Mouse (Mus musculus) liver, adult 2 months (tissue): ENCODE data around the gene Dock11. TPM values are rescaled to one million over a fixed set of nuclear protein-coding genes. Genes with fewer than 3 reads are reported as not detected.

Experiments used
- DNase-seq: peaks from one replicate; pipeline ENCODE4 v3.0.0-alpha.2; 2011; ENCODE audit warnings: low read depth, low spot score; ENCODE audit errors: extremely low read depth
- H3K27ac ChIP-seq: fragments of 200-500 bp; replicated peaks from 2 replicates; pipeline ENCODE4 v1.5.1; 2012; ENCODE audit warnings: low read depth, mild to moderate bottlenecking, control low read depth, inconsistent platforms, low read length; ENCODE audit not compliant: insufficient read depth
- H3K27me3 ChIP-seq: fragments of 200-500 bp; 2 replicates; pipeline ENCODE4 v1.6.1; 2012; ENCODE audit warnings: mild to moderate bottlenecking, moderate library complexity, low read length, inconsistent platforms; ENCODE audit not compliant: control insufficient read depth, insufficient read depth
- H3K36me3 ChIP-seq: fragments of 200-500 bp; 2 replicates; pipeline ENCODE4 v1.6.1; 2012; ENCODE audit warnings: low read length, inconsistent platforms; ENCODE audit not compliant: control insufficient read depth, insufficient read depth
- H3K4me1 ChIP-seq: fragments of 200-500 bp; 2 replicates; pipeline ENCODE4 v1.6.1; 2011; ENCODE audit warnings: low read length; ENCODE audit not compliant: control insufficient read depth, insufficient read depth
- H3K4me3 ChIP-seq: fragments of 200-500 bp; 2 replicates; pipeline ENCODE4 v1.5.1; 2011; ENCODE audit warnings: low read depth, mild to moderate bottlenecking, control low read depth, low read length, moderate library complexity; ENCODE audit not compliant: insufficient read depth
- H3K79me2 ChIP-seq: fragments of 200-500 bp; 2 replicates; pipeline ENCODE4 v1.6.1; 2012; ENCODE audit warnings: inconsistent platforms, mild to moderate bottlenecking, low read length, moderate library complexity; ENCODE audit not compliant: control insufficient read depth, insufficient read depth
- H3K9ac ChIP-seq: fragments of 200-500 bp; 2 replicates; pipeline ENCODE4 v1.6.1; 2012; ENCODE audit warnings: low read depth, mild to moderate bottlenecking, control low read depth, inconsistent platforms, low read length
- CTCF ChIP-seq: fragments of 200-500 bp; IDR thresholded peaks from 2 replicates; pipeline ENCODE4 v1.5.1; 2011; ENCODE audit warnings: low read depth, low read length, control low read depth
- POLR2A ChIP-seq: fragments of 200-500 bp; IDR thresholded peaks from 2 replicates; pipeline ENCODE4 v1.6.1; 2011; ENCODE audit warnings: low read length, control low read depth; ENCODE audit not compliant: insufficient read depth; ENCODE audit errors: extremely low read depth
- WGBS: fragments of 180-500 bp; shearing (Covaris S2); methylation state at CpG from one replicate; pipeline ENCODE4 v1.1.7; 2018; 5-methylcytosine and 5-hydroxymethylcytosine counted together
- polyA plus RNA-seq: library from polyadenylated mRNA; depleted of rRNA; stranded (reverse); fragments of >200 nt; gene quantifications from 2 replicates; pipeline ENCODE4 v1.2.3, GENCODE M21; 2012
- total RNA-seq: library from RNA; depleted of rRNA; stranded (reverse); fragments of >200 nt; gene quantifications from 2 replicates; pipeline ENCODE4 v1.2.3, GENCODE M21; 2014

Dock11 gene
- total and polyA plus RNA-seq, 2 experiments: 0.18 to 1.8 TPM

DNA sequence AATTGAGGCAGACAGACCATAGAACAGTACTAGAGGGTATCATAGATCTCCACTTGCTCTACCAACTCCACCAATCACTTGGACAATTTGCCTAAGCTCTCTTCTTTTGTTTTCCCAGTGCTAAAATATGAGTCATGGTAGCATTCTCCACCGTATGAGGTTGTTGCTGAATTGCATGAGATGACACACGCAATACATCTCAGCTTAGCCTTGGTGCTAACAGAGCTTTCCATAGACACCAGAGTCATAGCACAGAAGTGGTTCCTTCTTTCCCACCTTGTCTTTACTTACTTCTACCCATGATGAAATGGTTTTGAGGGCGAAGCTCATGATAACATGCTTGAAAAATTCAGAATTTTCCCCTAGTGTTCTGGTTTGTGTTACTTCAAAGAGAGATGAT lies 33.3 kb downstream of the Dock11 start:
- no peaks in the 10 kb centered on the region for H3K27me3 ChIP-seq
- no peak overlapping the region for H3K4me3 ChIP-seq
- no peak overlapping the region for H3K27ac ChIP-seq
- no peaks in the 10 kb centered on the region for H3K4me1 ChIP-seq
- H3K79me2 ChIP-seq: no peaks in the 10 kb centered on the region
- DNase-seq: no peak
- no peaks in the 10 kb centered on the region for H3K36me3 ChIP-seq
- TF ChIP-seq CTCF: no peak
- no peak overlapping the region for H3K9ac ChIP-seq
- WGBS: 78% methylated on average over 3 of the region's 3 CpGs

DNA sequence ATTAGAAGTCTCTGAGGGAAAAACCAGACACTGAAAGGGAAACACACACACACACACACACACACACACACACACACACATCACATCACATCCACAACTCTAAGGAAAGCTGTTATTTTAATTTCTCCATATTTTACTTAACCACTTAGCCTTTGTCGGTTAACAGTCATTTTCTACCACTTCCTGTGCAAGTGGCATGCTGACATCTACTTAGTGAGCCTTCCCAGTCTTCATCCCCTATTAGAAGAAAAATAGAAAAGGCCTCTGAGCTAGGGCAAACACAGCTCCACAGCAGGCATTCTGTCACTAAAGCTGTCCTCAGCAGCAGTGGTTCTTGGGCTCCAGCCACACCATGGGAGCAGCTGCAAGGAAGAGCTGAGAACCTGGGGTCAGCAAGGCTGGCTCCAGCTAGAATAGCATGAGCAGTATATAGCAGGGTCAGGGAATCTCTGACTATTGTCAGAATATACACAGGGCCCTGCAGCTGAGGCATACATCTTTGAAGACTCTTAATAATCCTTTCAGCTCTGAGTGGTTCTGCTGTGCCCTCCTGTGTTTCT lies 36.2 kb downstream of the Dock11 start:
- Histone ChIP-seq H3K27ac (no peak overlapping the region), H3K36me3 (no peaks in the 10 kb centered on the region), H3K4me3 (no peak overlapping the region), H3K27me3 (no peaks in the 10 kb centered on the region), H3K4me1 (no peaks in the 10 kb centered on the region), H3K79me2 (no peaks in the 10 kb centered on the region), H3K9ac (no peak overlapping the region)
- no peak for DNase-seq
- TF ChIP-seq POLR2A (no peak), CTCF (no peak)
- 93% methylated on average over 1 of the region's 1 CpGs for WGBS

DNA sequence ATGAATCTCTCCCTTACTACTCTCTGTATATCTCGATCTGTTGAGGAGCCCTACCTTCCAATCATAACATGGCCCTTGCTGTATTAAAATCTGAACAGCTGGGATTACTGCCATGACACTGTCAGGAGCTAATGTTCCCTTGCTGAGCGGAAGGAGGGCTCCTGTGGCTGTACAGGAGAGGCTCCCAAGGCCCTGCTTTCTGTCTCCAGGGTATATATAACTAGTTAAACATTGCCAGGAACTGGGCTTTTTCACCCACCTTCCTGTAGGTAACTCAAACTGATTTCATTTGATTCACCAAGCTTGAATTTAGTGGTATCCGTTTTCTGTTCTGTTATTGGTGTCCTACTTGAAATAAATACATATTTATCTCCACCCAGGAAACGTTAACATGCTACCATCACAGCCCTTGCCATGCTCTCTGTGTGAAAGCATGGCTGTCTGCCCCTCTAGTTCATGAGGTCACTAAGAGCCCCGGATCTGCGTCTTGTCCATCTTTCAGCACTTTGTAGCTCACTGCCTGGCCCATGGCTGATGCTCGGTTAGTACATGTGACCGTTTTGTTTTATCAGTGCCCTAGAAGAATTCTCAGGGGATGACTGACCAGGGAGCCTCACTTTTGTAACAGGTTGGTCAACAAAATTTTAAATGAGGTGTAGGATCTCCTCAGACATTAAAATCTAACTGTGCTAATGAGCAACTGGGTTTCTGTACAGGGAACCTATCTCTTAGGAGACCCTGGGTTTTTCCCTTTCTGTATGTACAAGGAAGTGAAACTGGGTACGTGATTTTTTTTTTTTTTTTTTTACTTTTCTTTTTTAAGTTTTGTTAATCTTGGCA lies 41.7 kb downstream of the Dock11 start:
- DNase-seq: no peak
- no peak for TF ChIP-seq CTCF
- no peak for TF ChIP-seq POLR2A
- no peak overlapping the region for H3K4me3 ChIP-seq
- no peaks in the 10 kb centered on the region for H3K27me3 ChIP-seq
- H3K79me2 ChIP-seq: no peaks in the 10 kb centered on the region
- no peak overlapping the region for H3K27ac ChIP-seq
- no peaks in the 10 kb centered on the region for H3K36me3 ChIP-seq
- H3K9ac ChIP-seq: no peak overlapping the region
- no peaks in the 10 kb centered on the region for H3K4me1 ChIP-seq
- 66% methylated on average over 9 of the region's 9 CpGs for WGBS

DNA sequence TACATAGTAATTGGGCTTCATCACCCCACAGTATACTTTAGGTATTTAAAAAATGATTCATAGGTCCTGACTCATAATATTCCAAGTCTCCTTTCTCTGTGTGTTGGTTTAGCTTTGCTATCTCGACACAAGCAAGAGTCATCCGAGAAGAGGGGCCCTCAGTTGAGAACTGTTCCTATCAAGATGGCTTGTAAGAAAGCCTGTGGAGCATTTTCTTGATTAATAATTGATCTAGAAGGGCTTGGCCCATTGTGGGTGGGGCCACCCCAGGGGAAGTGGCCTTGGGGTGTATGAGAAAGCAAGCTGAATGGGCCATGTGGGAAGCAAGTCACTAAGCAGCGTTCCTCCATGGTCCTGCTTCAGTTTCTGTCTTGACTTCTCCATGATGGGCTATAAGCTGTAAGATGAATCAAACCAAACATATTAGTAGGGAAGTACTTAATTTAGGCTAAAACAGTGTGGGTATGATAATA lies 42.3 kb downstream of the Dock11 start:
- TF ChIP-seq POLR2A: no peak
- no peak for TF ChIP-seq CTCF

DNA sequence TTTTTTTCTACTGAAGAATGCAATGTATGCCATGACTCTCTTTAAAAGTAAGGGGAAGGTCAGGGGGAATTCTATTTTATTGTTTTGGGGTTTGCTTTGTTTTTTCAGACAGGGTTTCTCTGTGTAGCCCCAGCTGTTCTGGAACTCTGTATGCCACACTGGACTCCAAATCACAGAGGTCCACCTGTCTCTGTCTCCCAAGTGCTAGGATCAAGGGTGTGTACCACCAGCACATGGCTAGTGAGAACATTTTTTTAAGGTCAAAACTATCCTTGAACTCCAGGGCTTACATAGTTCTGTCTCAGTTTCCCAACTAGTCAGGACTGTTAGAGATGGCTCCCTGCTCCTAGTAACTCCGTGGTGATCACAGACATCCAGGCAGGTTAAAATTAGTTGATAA lies 43.3 kb downstream of the Dock11 start:
- 81% methylated on average over 1 of the region's 1 CpGs for WGBS

More for the DNA sequence above, 42.3 kb downstream of the Dock11 start:
- 54% methylated on average over 3 of the region's 3 CpGs for WGBS
- Histone ChIP-seq H3K27ac (no peak overlapping the region), H3K4me3 (no peak overlapping the region), H3K9ac (no peak overlapping the region), H3K4me1 (no peaks in the 10 kb centered on the region), H3K27me3 (no peaks in the 10 kb centered on the region), H3K79me2 (no peaks in the 10 kb centered on the region), H3K36me3 (no peaks in the 10 kb centered on the region)
- DNase-seq: no peak

DNA sequence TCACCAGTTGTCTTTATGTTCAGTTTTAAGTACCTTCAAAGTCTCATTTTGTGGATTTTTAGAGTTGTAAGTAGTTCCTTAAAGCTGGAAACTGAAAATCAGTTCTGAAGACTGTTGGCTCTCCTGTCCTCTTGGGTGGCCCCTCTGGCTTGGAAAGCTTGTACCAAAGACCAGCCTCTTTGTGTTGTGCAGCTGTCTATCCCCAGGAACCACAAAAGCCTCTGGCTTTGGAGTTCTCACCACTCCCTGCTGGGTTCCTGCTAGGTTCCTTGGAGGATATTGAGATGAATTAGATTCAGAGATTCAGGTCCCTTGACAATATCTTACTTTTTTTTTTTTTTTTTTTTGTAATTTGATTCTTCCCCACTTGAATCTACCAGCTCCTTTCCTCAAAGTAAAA lies 44.3 kb downstream of the Dock11 start:
- no peak overlapping the region for H3K27ac ChIP-seq
- DNase-seq: no peak
- no peak overlapping the region for H3K4me3 ChIP-seq
- H3K9ac ChIP-seq: no peak overlapping the region
- H3K27me3 ChIP-seq: no peaks in the 10 kb centered on the region
- H3K4me1 ChIP-seq: no peaks in the 10 kb centered on the region
- H3K79me2 ChIP-seq: no peaks in the 10 kb centered on the region
- H3K36me3 ChIP-seq: no peaks in the 10 kb centered on the region
- no peak for TF ChIP-seq POLR2A
- TF ChIP-seq CTCF: no peak

More for the DNA sequence above, 43.3 kb downstream of the Dock11 start:
- TF ChIP-seq CTCF (no peak), POLR2A (no peak)
- no peaks in the 10 kb centered on the region for H3K36me3 ChIP-seq
- H3K79me2 ChIP-seq: no peaks in the 10 kb centered on the region
- H3K27ac ChIP-seq: no peak overlapping the region
- no peak overlapping the region for H3K4me3 ChIP-seq
- H3K9ac ChIP-seq: no peak overlapping the region
- no peaks in the 10 kb centered on the region for H3K4me1 ChIP-seq
- no peaks in the 10 kb centered on the region for H3K27me3 ChIP-seq
- no peak for DNase-seq
